Mouse (Mus musculus): ENCODE results near the gene Ppp2r5e.

DNA sequence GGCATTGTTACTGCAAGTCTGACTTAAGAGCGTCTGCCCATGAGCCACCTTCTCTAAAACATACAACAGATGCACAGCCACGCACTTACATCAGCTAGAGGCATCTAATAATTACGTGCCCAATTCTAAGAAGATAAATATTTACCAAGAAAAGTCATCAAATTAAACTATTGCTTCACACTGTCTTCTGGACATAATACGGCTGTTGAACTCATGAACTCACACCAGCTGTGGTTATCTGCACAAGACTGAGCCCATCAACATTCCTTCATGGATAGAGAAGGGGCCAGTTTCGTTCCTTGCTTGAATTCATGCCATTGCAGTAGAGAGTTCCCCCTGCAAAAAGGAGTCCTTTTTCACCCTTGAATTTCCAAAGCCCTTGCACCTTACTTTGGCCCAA, 28.3 kb downstream of the Ppp2r5e start:
- TF ChIP-seq GATA1 (IDR thresholded peaks at IDR 0.05; ENCODE audit: borderline replicate concordance, low read length) (no peak), FLI1 (IDR thresholded peaks at IDR 0.05; ENCODE audit: low read length) (no peak)
